Comparison of ENCODE assay signal across 17 mouse cellular contexts in genomic region chr12:108510571-108510970, GRCm38 (mm10).
"Had no signal": no experiment of that assay in that cellular context is flagged by ENCODE, and none has a peak within 500 bp of the region (broad histone marks: within the 10 kb centered on the region; RNA-seq: fewer than 3 reads in every experiment).

No protein-coding gene starts in this region.

- ATAC-seq: liver, embryonic 12.5 days; midbrain, embryonic 13.5 days; midbrain, embryonic 16.5 days had no signal

- H3K4me1 ChIP-seq: limb, embryonic 10.5 days; liver, embryonic 12.5 days; liver, embryonic 15.5 days; megakaryocyte, embryonic 14.5 days had no signal

- H3K9me3 ChIP-seq: limb, embryonic 10.5 days; limb, embryonic 13.5 days; liver, embryonic 12.5 days; liver, embryonic 15.5 days; lung, embryonic 15.5 days; megakaryocyte, embryonic 14.5 days; midbrain, embryonic 10.5 days; midbrain, embryonic 13.5 days; neural tube, embryonic 13.5 days had no signal

- H3K4me3 ChIP-seq: limb, embryonic 10.5 days; limb, embryonic 13.5 days; liver, embryonic 12.5 days; liver, embryonic 15.5 days; lung, embryonic 15.5 days; megakaryocyte, embryonic 14.5 days; midbrain, embryonic 10.5 days; midbrain, embryonic 13.5 days; myocyte; neural tube, embryonic 13.5 days had no signal

- H3K36me3 ChIP-seq: liver, embryonic 12.5 days; liver, embryonic 15.5 days had no signal

- H3K4me2 ChIP-seq: limb, embryonic 13.5 days; liver, embryonic 12.5 days; liver, embryonic 15.5 days; lung, embryonic 15.5 days; midbrain, embryonic 13.5 days; neural tube, embryonic 13.5 days had no signal

- H3K27ac ChIP-seq: limb, embryonic 10.5 days; limb, embryonic 13.5 days; liver, embryonic 12.5 days; liver, embryonic 15.5 days; lung, embryonic 15.5 days; midbrain, embryonic 10.5 days; midbrain, embryonic 13.5 days; neural tube, embryonic 13.5 days had no signal

- DNase-seq: kidney, adult 18-20 months; layer of hippocampus, postnatal 36 days; liver; lung, adult 18-20 months; thymus, adult 18-20 months; thymus, postnatal 36 days had no signal

- H3K9ac ChIP-seq: limb, embryonic 13.5 days; liver, embryonic 12.5 days; liver, embryonic 15.5 days; lung, embryonic 15.5 days; midbrain, embryonic 13.5 days; neural tube, embryonic 13.5 days had no signal

- H3K27me3 ChIP-seq: limb, embryonic 13.5 days; liver, embryonic 15.5 days; lung, embryonic 15.5 days; midbrain, embryonic 13.5 days; neural tube, embryonic 13.5 days had no signal
